Mouse (Mus musculus) MEL (cell line): ENCODE measurements at regions not wholly inside any gene's neighbourhood (a gene's known extent, or its start where the extent isn't known, plus 50 kb on each side); places are given as distances from the start of the nearest gene placed in this dataset.

Source experiments
- BHLHE40 ChIP-seq: IDR thresholded peaks from 2 replicates; pipeline ENCODE4 v1.6.1; 2012; ENCODE audit warnings: low read depth, mild to moderate bottlenecking, inconsistent platforms, low read length, improper control_type of control experiment, borderline replicate concordance
- CHD2 ChIP-seq: IDR thresholded peaks from 2 replicates; pipeline ENCODE4 v1.6.1; 2011; ENCODE audit warnings: low read length, improper control_type of control experiment
- CTCF ChIP-seq, 3 experiments: IDR thresholded peaks in 2 of 3; conservative IDR thresholded peaks in 1 of 3; 2 replicates each; pipeline ENCODE4 v1.5.1; 2011 to 2012; ENCODE audit warnings: low read length in 3 of 3, low read depth in 2 of 3, mild to moderate bottlenecking in 2 of 3, improper control_type of control experiment in 1 of 3, inconsistent platforms in 1 of 3, mixed read lengths in 1 of 3, moderate library complexity in 1 of 3; ENCODE audit not compliant: control insufficient read depth in 1 of 3, insufficient read depth in 1 of 3, poor library complexity in 1 of 3, severe bottlenecking in 1 of 3
- MAX ChIP-seq: IDR thresholded peaks from 2 replicates; pipeline ENCODE4 v1.6.1; 2011; ENCODE audit warnings: low read length, improper control_type of control experiment
- MAZ ChIP-seq: IDR thresholded peaks from 2 replicates; pipeline ENCODE4 v1.6.1; 2012; ENCODE audit warnings: low read depth, mild to moderate bottlenecking, inconsistent platforms, low read length, improper control_type of control experiment
- MXI1 ChIP-seq: IDR thresholded peaks from 2 replicates; pipeline ENCODE4 v1.6.1; 2011; ENCODE audit warnings: mild to moderate bottlenecking, low read depth, low read length, improper control_type of control experiment
- MYC ChIP-seq: IDR thresholded peaks from 2 replicates; pipeline ENCODE4 v1.6.1; 2011; ENCODE audit warnings: low read depth, mild to moderate bottlenecking, low read length, improper control_type of control experiment, moderate library complexity
- POLR2A ChIP-seq, 2 experiments: IDR thresholded peaks; 2 replicates each; pipeline ENCODE4 v1.6.1; 2011 to 2012; ENCODE audit warnings: low read length in 2 of 2, mild to moderate bottlenecking in 2 of 2, control low read depth in 1 of 2, improper control_type of control experiment in 1 of 2, low read depth in 1 of 2, moderate library complexity in 1 of 2; ENCODE audit not compliant: control insufficient read depth in 1 of 2, insufficient read depth in 1 of 2, poor library complexity in 1 of 2
- POLR2AphosphoS5 ChIP-seq: IDR thresholded peaks from 2 replicates; pipeline ENCODE4 v1.6.1; 2012; ENCODE audit warnings: low read depth, borderline replicate concordance, mild to moderate bottlenecking, inconsistent platforms, low read length, moderate library complexity, mixed read lengths
- RAD21 ChIP-seq: IDR thresholded peaks from 2 replicates; pipeline ENCODE4 v1.6.1; 2011; ENCODE audit warnings: mild to moderate bottlenecking, low read depth, low read length, improper control_type of control experiment
- TAL1 ChIP-seq: IDR thresholded peaks from 2 replicates; pipeline ENCODE4 v1.6.1; 2012; ENCODE audit warnings: mild to moderate bottlenecking, inconsistent platforms, low read length, moderate library complexity, mixed read lengths
- USF1 ChIP-seq: IDR thresholded peaks from 2 replicates; pipeline ENCODE4 v1.6.1; 2014; ENCODE audit warnings: low read depth, mild to moderate bottlenecking, inconsistent platforms, low read length, improper control_type of control experiment, moderate library complexity
- ZNF384 ChIP-seq: IDR thresholded peaks from 2 replicates; pipeline ENCODE4 v1.6.1; 2012; ENCODE audit warnings: low read depth, mild to moderate bottlenecking, inconsistent platforms, low read length, improper control_type of control experiment

DNA sequence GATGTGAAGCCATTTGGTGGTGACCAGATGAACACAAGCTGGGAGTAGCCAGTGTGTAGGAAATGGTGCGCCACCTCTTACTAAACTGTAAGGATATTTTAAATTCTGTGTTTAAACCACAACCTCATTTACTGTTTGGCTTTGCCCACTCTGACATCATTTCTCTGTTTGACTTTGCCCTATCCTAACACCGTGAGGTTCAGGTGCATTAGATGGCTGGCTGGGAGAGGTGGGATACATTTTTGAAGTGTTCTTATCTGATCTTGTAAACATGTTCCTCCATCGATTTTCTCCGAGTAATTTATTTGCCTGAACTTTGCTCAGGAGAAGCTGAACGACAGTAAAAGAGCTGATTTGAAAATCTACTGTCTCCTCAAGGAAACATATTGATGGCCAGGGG, 472.1 kb downstream of the Cdh26 start:
- TF ChIP-seq MAX (no peak), ZNF384 (no peak), CTCF (IDR thresholded peaks at IDR 0.05 in 2 of 3, conservative IDR thresholded peaks at IDR 0.05 in 1 of 3; ENCODE audit: control insufficient read depth in 1 of 3, insufficient read depth in 1 of 3, low read depth in 2 of 3, low read length in 3 of 3, poor library complexity in 1 of 3, severe bottlenecking in 1 of 3) (no peak), POLR2A (IDR thresholded peaks at IDR 0.05; ENCODE audit: control insufficient read depth in 1 of 2, insufficient read depth in 1 of 2, low read depth in 1 of 2, low read length in 2 of 2, poor library complexity in 1 of 2) (no peak), BHLHE40 (no peak), MXI1 (no peak), USF1 (no peak), CHD2 (no peak), MYC (no peak), TAL1 (no peak), RAD21 (no peak), MAZ (no peak), POLR2AphosphoS5 (no peak)
